ENCODE assay signal across 1 mouse cellular context in genomic region chr11:69729063-69729462, GRCm38 (mm10).
TF ChIP-seq lines count a peak whose summit lies in the region.

No protein-coding gene starts in this region.

TF ChIP-seq in CH12.LX, 34 proteins besides CTCF, POLR2A, EP300 and RAD21:
- TF ChIP-seq SMC3 (IDR thresholded peaks at IDR 0.05; ENCODE audit: low read depth, low read length) (peak; percentile 78), IRF4 (IDR thresholded peaks at IDR 0.05; ENCODE audit: low read depth, low read length) (peak; percentile 43; the same call in 1 of the 2 replicates), ZC3H11A (IDR thresholded peaks at IDR 0.05; ENCODE audit: low read depth, low read length) (peak; percentile 25; the same call in 1 of the 2 replicates), ZMIZ1 (IDR thresholded peaks at IDR 0.05; ENCODE audit: low read depth, low read length) (no peak)
TF ChIP-seq in CH12.LX: peak in this region for 3.
